Mouse (Mus musculus) megakaryocyte, embryonic 14.5 days (primary cell): ENCODE measurements around the gene AC141477.1. TPM values are rescaled to one million over a fixed set of nuclear protein-coding genes. Genes with fewer than 3 reads are reported as not detected.

Experiments used
- H3K27me3 ChIP-seq: replicated peaks from 2 replicates; pipeline ENCODE3; 2012; ENCODE audit warnings: inconsistent platforms
- H3K36me3 ChIP-seq: replicated peaks from 2 replicates; pipeline ENCODE3; 2012; ENCODE audit warnings: low read length, inconsistent platforms, mixed read lengths
- H3K4me1 ChIP-seq: 2 replicates; pipeline ENCODE4 v1.6.1; 2012; ENCODE audit warnings: inconsistent platforms
- H3K4me3 ChIP-seq: replicated peaks from 2 replicates; pipeline ENCODE3; 2012; ENCODE audit warnings: moderate library complexity, mild to moderate bottlenecking, inconsistent platforms
- H3K9me3 ChIP-seq: 2 replicates; pipeline ENCODE4 v1.6.1; 2012; ENCODE audit warnings: inconsistent platforms
- FLI1 ChIP-seq: IDR thresholded peaks from 2 replicates; pipeline ENCODE4 v1.6.1; 2012; ENCODE audit warnings: low read length, inconsistent platforms, mixed read lengths
- GATA1 ChIP-seq: IDR thresholded peaks from 3 replicates; pipeline ENCODE4 v1.6.1; 2012; ENCODE audit warnings: mixed read lengths, low read length, inconsistent platforms, borderline replicate concordance
- polyA plus RNA-seq: library from polyadenylated mRNA; stranded (reverse); fragments of >175 nt; gene quantifications from 2 replicates; pipeline ENCODE4 v1.2.3, GENCODE M21; 2012; ENCODE audit warnings: low replicate concordance; ENCODE audit not compliant: insufficient read depth

The AC141477.1 gene
- polyA plus RNA-seq, 1 experiment = not detected

- Histone ChIP-seq H3K4me3 (no peak overlapping the region), H3K9me3 (no peaks in the 10 kb centered on the region), H3K36me3 (peaks cover 97% of the 10 kb centered on the region), H3K27me3 (no peaks in the 10 kb centered on the region), H3K4me1 (no peaks in the 10 kb centered on the region)
- TF ChIP-seq GATA1 (no peak), FLI1 (no peak)
Observed at GRCm38 (mm10) chr10:76425674-76426073, 14.6 kb downstream of the AC141477.1 start.

DNA sequence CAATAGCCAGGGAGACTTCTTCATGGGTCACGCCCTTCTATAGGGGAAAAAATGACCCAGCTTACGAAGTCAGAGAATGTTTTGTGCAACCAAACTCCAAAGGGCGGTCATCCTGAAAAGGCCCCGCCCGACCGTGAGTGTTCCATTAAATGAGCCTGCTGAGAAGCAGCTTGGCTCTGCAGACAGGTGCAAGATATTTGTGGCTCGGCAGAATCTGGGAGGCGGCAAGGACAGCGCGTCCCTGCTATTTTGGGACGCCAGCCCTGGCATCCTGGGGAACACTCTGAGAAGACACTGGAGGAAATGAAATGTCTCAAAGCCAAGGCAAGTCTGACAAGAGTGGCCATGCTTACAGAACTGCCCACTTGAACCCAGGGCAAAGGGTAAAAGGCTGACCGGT lies 23.4 kb downstream of the AC141477.1 start:
- no peaks in the 10 kb centered on the region for H3K27me3 ChIP-seq
- H3K4me1 ChIP-seq = peaks cover 5% of the 10 kb centered on the region; the same call in 1 of the 2 replicates
- H3K9me3 ChIP-seq = no peaks in the 10 kb centered on the region
- H3K36me3 ChIP-seq = peaks cover 99% of the 10 kb centered on the region
- no peak for TF ChIP-seq GATA1
- no peak for TF ChIP-seq FLI1
- no peak overlapping the region for H3K4me3 ChIP-seq

GRCm38 (mm10) chr10:76408520-76408919 lies 31.7 kb downstream of the AC141477.1 start:
- Histone ChIP-seq H3K36me3 (peaks cover 97% of the 10 kb centered on the region), H3K4me3 (no peak overlapping the region), H3K9me3 (no peaks in the 10 kb centered on the region), H3K27me3 (no peaks in the 10 kb centered on the region), H3K4me1 (no peaks in the 10 kb centered on the region)
- no peak for TF ChIP-seq GATA1

DNA sequence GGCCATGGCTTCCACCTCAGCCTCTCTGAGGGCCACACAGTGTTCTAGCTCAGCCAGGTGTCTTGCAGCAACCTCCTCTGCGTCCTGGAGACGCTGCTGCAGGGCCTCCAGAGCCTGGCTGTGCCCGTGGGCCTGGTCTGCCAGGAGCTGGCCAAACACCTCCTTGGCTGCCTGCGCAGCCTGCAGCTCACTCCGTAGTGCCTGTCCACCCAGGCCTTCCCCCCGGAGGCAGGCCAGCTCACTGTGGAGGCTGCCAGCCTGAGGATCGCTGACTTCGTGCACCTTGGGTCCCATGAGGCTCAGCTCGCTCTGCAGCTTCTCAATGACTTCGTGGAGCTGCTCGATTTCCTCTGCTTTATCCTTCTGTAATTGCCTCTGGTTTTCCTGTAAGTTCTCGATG lies 47.6 kb downstream of the AC141477.1 start:
- Histone ChIP-seq H3K36me3 (peaks cover 80% of the 10 kb centered on the region), H3K27me3 (no peaks in the 10 kb centered on the region), H3K9me3 (no peaks in the 10 kb centered on the region), H3K4me3 (no peak overlapping the region), H3K4me1 (no peaks in the 10 kb centered on the region)
- TF ChIP-seq GATA1 = no peak

DNA sequence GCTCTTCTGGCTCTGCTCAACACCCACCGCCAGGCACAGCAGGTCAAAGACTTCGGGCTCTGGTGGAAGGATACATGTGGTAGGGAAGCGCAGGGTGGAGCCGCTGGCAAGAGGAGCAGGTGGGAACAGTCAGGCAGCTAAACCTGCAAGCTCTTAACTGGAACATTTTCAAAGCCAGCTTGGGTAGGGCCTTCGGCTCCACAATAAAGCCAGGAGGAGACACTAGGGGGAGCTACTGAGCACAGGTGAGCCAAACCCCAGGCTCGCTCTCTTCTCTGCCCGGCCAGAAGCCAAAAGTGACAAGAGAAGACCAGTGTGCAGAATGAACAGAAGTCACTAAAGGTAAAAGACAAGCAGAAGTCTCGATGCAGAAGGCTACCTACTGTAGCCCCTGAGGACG lies 48.5 kb downstream of the AC141477.1 start:
- H3K4me3 ChIP-seq = no peak overlapping the region
- H3K9me3 ChIP-seq = no peaks in the 10 kb centered on the region
- no peaks in the 10 kb centered on the region for H3K27me3 ChIP-seq
- H3K4me1 ChIP-seq = no peaks in the 10 kb centered on the region
- no peak for TF ChIP-seq FLI1
- TF ChIP-seq GATA1 = no peak
- H3K36me3 ChIP-seq = peaks cover 79% of the 10 kb centered on the region

DNA sequence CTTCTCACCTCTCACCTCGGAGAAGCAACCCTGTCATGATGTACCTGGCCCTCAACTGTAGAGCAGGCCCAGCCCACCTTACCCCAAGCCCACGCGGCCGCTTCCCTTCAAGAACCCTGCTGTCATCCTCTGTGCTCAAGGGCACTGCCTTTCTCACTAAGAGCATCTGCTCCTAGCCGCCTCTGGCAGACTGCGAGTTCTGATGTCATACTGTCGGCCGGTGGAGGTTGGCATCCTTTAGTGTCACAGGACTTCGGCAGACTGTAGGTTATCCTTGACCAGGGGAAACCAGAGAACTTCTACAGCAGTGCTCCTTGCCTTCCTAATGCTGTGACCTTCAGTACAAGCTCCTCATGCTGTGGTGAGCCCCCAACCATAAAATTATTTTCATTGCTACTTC lies 49.1 kb downstream of the AC141477.1 start:
- H3K4me1 ChIP-seq = no peaks in the 10 kb centered on the region
- H3K36me3 ChIP-seq = peaks cover 79% of the 10 kb centered on the region

More for the DNA sequence above, 49.1 kb downstream of the AC141477.1 start:
- Histone ChIP-seq H3K9me3 (no peaks in the 10 kb centered on the region), H3K4me3 (no peak overlapping the region), H3K27me3 (no peaks in the 10 kb centered on the region)
- TF ChIP-seq GATA1 (no peak), FLI1 (no peak)

Other genes starting within 250 kb of the AC141477.1 start
- 11.5 and 19.6 TPM in 2 replicates for gene Prmt2, start 202.6 kb downstream of the AC141477.1 start, polyA plus RNA-seq
- gene S100b, start 186.6 kb downstream of the AC141477.1 start, polyA plus RNA-seq = not detected in 2 replicates
- gene Dip2a, start 95.2 kb downstream of the AC141477.1 start, polyA plus RNA-seq = 2.1 and 6.7 TPM in 2 replicates
- gene Pcnt, start 2.3 kb upstream of the AC141477.1 start, polyA plus RNA-seq = 32.3 and 41.3 TPM in 2 replicates
- not detected in 2 replicates for gene 2610028H24Rik, start 8.6 kb upstream of the AC141477.1 start, polyA plus RNA-seq
- gene Mcm3ap, start 28.5 kb upstream of the AC141477.1 start, polyA plus RNA-seq = 4.7 and 33.6 TPM in 2 replicates
- gene Ybey, start 28.7 kb upstream of the AC141477.1 start, polyA plus RNA-seq = 0.74 TPM in 1 of 2 replicates, not detected in the other
- 13.1 and 30.8 TPM in 2 replicates for gene Lss, start 91.1 kb upstream of the AC141477.1 start, polyA plus RNA-seq
- not detected in 2 replicates for gene Spatc1l, start 121.8 kb upstream of the AC141477.1 start, polyA plus RNA-seq
- not detected in 2 replicates for gene Ftcd, start 135.2 kb upstream of the AC141477.1 start, polyA plus RNA-seq
- gene Col6a2, start 183.2 kb upstream of the AC141477.1 start, polyA plus RNA-seq = not detected in 2 replicates